Mouse (Mus musculus) small intestine, adult 2 months (tissue): ENCODE results near the gene Polr2a.

Experiments used
- CTCF ChIP-seq: fragments of 200-500 bp; IDR thresholded peaks from 2 replicates; pipeline ENCODE4 v1.5.1; 2012; ENCODE audit warnings: low read depth, mild to moderate bottlenecking, control low read depth, inconsistent platforms, low read length, moderate library complexity, mixed read lengths; ENCODE audit not compliant: insufficient replicate concordance, insufficient read length; ENCODE audit errors: extremely low read depth
- POLR2A ChIP-seq: fragments of 200-500 bp; IDR thresholded peaks from 2 replicates; pipeline ENCODE4 v1.6.1; 2012; ENCODE audit warnings: low read depth, mild to moderate bottlenecking, control low read depth, inconsistent platforms, low read length, moderate library complexity

DNA sequence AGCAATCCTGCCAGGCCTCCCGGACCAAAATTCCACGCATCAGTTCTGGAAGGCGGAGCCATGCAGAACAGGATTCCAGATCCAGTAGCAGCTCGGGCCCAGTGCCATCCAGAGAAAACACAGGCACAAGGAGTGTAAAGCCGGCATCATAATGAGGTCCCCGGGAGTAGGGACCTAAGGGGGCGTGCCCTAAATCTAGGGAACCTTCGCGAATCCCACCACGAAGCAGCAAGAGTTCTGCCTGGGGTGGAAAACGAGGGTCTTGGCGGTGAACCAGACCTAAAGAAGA is 46.2 kb upstream of the Polr2a start:
- TF ChIP-seq CTCF (no peak), POLR2A (no peak; the same call in 1 of the 2 replicates)
